Mouse (Mus musculus) liver, embryonic 15.5 days (tissue): Measurements from ENCODE around the gene Lpcat3. TPM values are rescaled to one million over a fixed set of nuclear protein-coding genes. Genes with fewer than 3 reads are reported as not detected.
A peak's percentile ranks its signal among the peaks of the same experiment; 100 is the strongest.

Experiments used
- ATAC-seq: fragments of 200-750 bp; cut with Nextera tagmentation; 2 replicates; pipeline ENCODE4 v1.8.0; 2017; ENCODE audit warnings: moderate number of reproducible peaks, mild to moderate bottlenecking, moderate library complexity; ENCODE audit not compliant: insufficient read depth
- H3K27ac ChIP-seq: fragments of 300-500 bp; sonication (generic); replicated peaks from 2 replicates; pipeline ENCODE4 v1.5.1; 2015; ENCODE audit warnings: mild to moderate bottlenecking, inconsistent platforms
- H3K27me3 ChIP-seq: fragments of 300-500 bp; sonication (generic); 2 replicates; pipeline ENCODE4 v1.6.1; 2015; ENCODE audit warnings: mild to moderate bottlenecking, inconsistent platforms
- H3K36me3 ChIP-seq: fragments of 300-500 bp; sonication (generic); replicated peaks from 2 replicates; pipeline ENCODE4 v1.6.1; 2015; ENCODE audit warnings: moderate library complexity, mild to moderate bottlenecking, inconsistent platforms
- H3K4me1 ChIP-seq: fragments of 300-500 bp; sonication (generic); replicated peaks from 2 replicates; pipeline ENCODE4 v1.6.1; 2015; ENCODE audit warnings: inconsistent platforms
- H3K4me2 ChIP-seq: fragments of 300-500 bp; sonication (generic); 2 replicates; pipeline ENCODE4 v1.6.1; 2015; ENCODE audit warnings: moderate library complexity, mild to moderate bottlenecking, inconsistent platforms
- H3K4me3 ChIP-seq: fragments of 300-500 bp; sonication (generic); replicated peaks from 2 replicates; pipeline ENCODE4 v1.5.1; 2015; ENCODE audit warnings: mild to moderate bottlenecking, inconsistent platforms
- H3K9ac ChIP-seq: fragments of 300-500 bp; sonication (generic); 2 replicates; pipeline ENCODE4 v1.6.1; 2015; ENCODE audit warnings: moderate library complexity, mild to moderate bottlenecking, inconsistent platforms
- H3K9me3 ChIP-seq: fragments of 300-500 bp; sonication (generic); replicated peaks from 2 replicates; pipeline ENCODE4 v1.6.1; 2016; ENCODE audit warnings: inconsistent platforms
- WGBS: fragments of 180-500 bp; shearing (Covaris S2); methylation state at CpG from one replicate; pipeline ENCODE4 v1.1.7; 2015; ENCODE audit warnings: mixed read lengths; ENCODE audit not compliant: insufficient replicate concordance; 5-methylcytosine and 5-hydroxymethylcytosine counted together
- polyA plus RNA-seq: library from polyadenylated mRNA; unstranded; fragments of >200 nt; fragmentation: Nextera tagmentation; extraction: Ambion mirVana; gene quantifications from 2 replicates; pipeline ENCODE4 v1.2.1, GENCODE M21; 2015

Gene Lpcat3
- polyA plus RNA-seq, 1 experiment from 2014 or later: 82.0 TPM

- Histone ChIP-seq H3K4me1 (peaks cover 28% of the 10 kb centered on the region), H3K27ac (no peak overlapping the region; the same call in 1 of the 2 replicates), H3K4me2 (no peak overlapping the region), H3K27me3 (no peaks in the 10 kb centered on the region), H3K36me3 (peaks cover 33% of the 10 kb centered on the region), H3K9me3 (no peaks in the 10 kb centered on the region), H3K9ac (no peak overlapping the region), H3K4me3 (no peak overlapping the region)
- ATAC-seq: 0 out of 2 replicates have a peak, but pooled peaks have one; percentile 23
- 76% methylated on average over 15 of the region's 15 CpGs for WGBS
Observed at GRCm38 (mm10) chr6:124694166-124694955, 31.5 kb downstream of the Lpcat3 start.

- Histone ChIP-seq H3K9me3 (no peaks in the 10 kb centered on the region), H3K27ac (no peak overlapping the region), H3K4me3 (no peak overlapping the region), H3K36me3 (peaks cover 55% of the 10 kb centered on the region), H3K4me1 (peaks cover 30% of the 10 kb centered on the region), H3K4me2 (no peak overlapping the region), H3K9ac (no peak overlapping the region), H3K27me3 (no peaks in the 10 kb centered on the region)
- WGBS: 81% methylated on average over 7 of the region's 7 CpGs
- no peak for ATAC-seq
Observed at GRCm38 (mm10) chr6:124696441-124697150, 33.8 kb downstream of the Lpcat3 start.

GRCm38 (mm10) chr6:124698751-124699150 lies 35.9 kb downstream of the Lpcat3 start:
- 78% methylated on average over 6 of the region's 6 CpGs for WGBS
- Histone ChIP-seq H3K4me1 (peaks cover 24% of the 10 kb centered on the region), H3K4me3 (no peak overlapping the region), H3K27me3 (no peaks in the 10 kb centered on the region), H3K27ac (no peak overlapping the region), H3K9me3 (no peaks in the 10 kb centered on the region), H3K9ac (no peak overlapping the region), H3K36me3 (peaks cover 77% of the 10 kb centered on the region), H3K4me2 (no peak overlapping the region)
- no peak for ATAC-seq

- Histone ChIP-seq H3K4me2 (no peak overlapping the region), H3K27ac (0 out of 2 replicates have a peak overlapping the region, but pooled peaks have one; percentile 42), H3K27me3 (no peaks in the 10 kb centered on the region), H3K9me3 (no peaks in the 10 kb centered on the region), H3K4me1 (peaks cover 21% of the 10 kb centered on the region; the same call in 1 of the 2 replicates), H3K9ac (no peak overlapping the region), H3K36me3 (peaks cover 83% of the 10 kb centered on the region), H3K4me3 (no peak overlapping the region)
- 79% methylated on average over 4 of the region's 4 CpGs for WGBS
- ATAC-seq: no peak
Observed at GRCm38 (mm10) chr6:124699366-124699765, 36.5 kb downstream of the Lpcat3 start.

- no peaks in the 10 kb centered on the region for H3K9me3 ChIP-seq
- no peak overlapping the region for H3K4me3 ChIP-seq
- H3K36me3 ChIP-seq: peaks cover 90% of the 10 kb centered on the region
- H3K4me1 ChIP-seq: peaks cover 19% of the 10 kb centered on the region; the same call in 1 of the 2 replicates
- no peak overlapping the region for H3K9ac ChIP-seq
- H3K4me2 ChIP-seq: no peak overlapping the region
- H3K27ac ChIP-seq: peak overlapping the region; percentile 38; the same call in 1 of the 2 replicates
- no peaks in the 10 kb centered on the region for H3K27me3 ChIP-seq
- 81% methylated on average over 11 of the region's 11 CpGs for WGBS
- peak; percentile 7; the same call in 1 of the 2 replicates for ATAC-seq
Observed at GRCm38 (mm10) chr6:124699962-124700610, 37.3 kb downstream of the Lpcat3 start.

GRCm38 (mm10) chr6:124701338-124701737 lies 38.5 kb downstream of the Lpcat3 start:
- WGBS: 88% methylated on average over 8 of the region's 8 CpGs
- Histone ChIP-seq H3K9me3 (no peaks in the 10 kb centered on the region), H3K27me3 (no peaks in the 10 kb centered on the region), H3K4me2 (no peak overlapping the region), H3K27ac (no peak overlapping the region), H3K4me1 (peaks cover 19% of the 10 kb centered on the region; the same call in 1 of the 2 replicates), H3K4me3 (no peak overlapping the region), H3K36me3 (peaks cover 92% of the 10 kb centered on the region), H3K9ac (no peak overlapping the region)
- no peak for ATAC-seq

GRCm38 (mm10) chr6:124702102-124702783 lies 39.4 kb downstream of the Lpcat3 start:
- H3K9ac ChIP-seq: no peak overlapping the region
- no peaks in the 10 kb centered on the region for H3K27me3 ChIP-seq
- no peak for ATAC-seq
- H3K9me3 ChIP-seq: no peaks in the 10 kb centered on the region
- no peak overlapping the region for H3K4me2 ChIP-seq
- H3K4me1 ChIP-seq: peaks cover 19% of the 10 kb centered on the region; the same call in 1 of the 2 replicates
- no peak overlapping the region for H3K27ac ChIP-seq
- 75% methylated on average over 17 of the region's 17 CpGs for WGBS
- H3K4me3 ChIP-seq: no peak overlapping the region
- H3K36me3 ChIP-seq: peaks cover 96% of the 10 kb centered on the region

GRCm38 (mm10) chr6:124702784-124703103 lies 39.9 kb downstream of the Lpcat3 start:
- no peak overlapping the region for H3K27ac ChIP-seq
- H3K4me1 ChIP-seq: peaks cover 19% of the 10 kb centered on the region; the same call in 1 of the 2 replicates
- H3K4me3 ChIP-seq: no peak overlapping the region
- no peaks in the 10 kb centered on the region for H3K27me3 ChIP-seq
- H3K9me3 ChIP-seq: no peaks in the 10 kb centered on the region
- no peak overlapping the region for H3K9ac ChIP-seq
- 57% methylated on average over 3 of the region's 3 CpGs for WGBS
- H3K4me2 ChIP-seq: no peak overlapping the region
- peaks cover 99% of the 10 kb centered on the region for H3K36me3 ChIP-seq
- ATAC-seq: peak; percentile 51; the same call in 1 of the 2 replicates

GRCm38 (mm10) chr6:124703789-124704188 lies 41.0 kb downstream of the Lpcat3 start:
- WGBS: 38% methylated on average over 7 of the region's 7 CpGs
- H3K36me3 ChIP-seq: peaks cover 99% of the 10 kb centered on the region
- ATAC-seq: no peak
- peaks cover 29% of the 10 kb centered on the region for H3K4me1 ChIP-seq
- H3K9ac ChIP-seq: no peak overlapping the region
- H3K4me3 ChIP-seq: no peak overlapping the region
- H3K27me3 ChIP-seq: no peaks in the 10 kb centered on the region
- no peak overlapping the region for H3K4me2 ChIP-seq
- no peaks in the 10 kb centered on the region for H3K9me3 ChIP-seq
- H3K27ac ChIP-seq: no peak overlapping the region

- Histone ChIP-seq H3K27ac (no peak overlapping the region), H3K36me3 (peaks cover 98% of the 10 kb centered on the region), H3K9me3 (no peaks in the 10 kb centered on the region), H3K4me1 (peaks cover 32% of the 10 kb centered on the region), H3K9ac (no peak overlapping the region), H3K4me3 (no peak overlapping the region), H3K27me3 (no peaks in the 10 kb centered on the region), H3K4me2 (no peak overlapping the region)
- WGBS: 82% methylated on average over 2 of the region's 2 CpGs
- ATAC-seq: no peak
Observed at GRCm38 (mm10) chr6:124704417-124704816, 41.6 kb downstream of the Lpcat3 start.
